Mouse (Mus musculus): ENCODE measurements around the gene Gm15517. TPM values are rescaled to one million over a fixed set of nuclear protein-coding genes. Genes with fewer than 3 reads are reported as not detected.

Gene Gm15517
- polyA plus RNA-seq, 1 experiment from 2014 or later: 2.3 TPM

Other genes starting within 250 kb of the Gm15517 start
- gene Klk1b26, start 249.3 kb upstream of the Gm15517 start, polyA plus RNA-seq (2014; fragmentation: Nextera tagmentation; extraction: Ambion mirVana): 0.15 TPM in 1 of 2 replicates, not detected in the other
- gene Klk1b27, start 209.2 kb upstream of the Gm15517 start, polyA plus RNA-seq (2014; fragmentation: Nextera tagmentation; extraction: Ambion mirVana): not detected in 2 replicates
- not detected in 2 replicates for gene Klk1b21, start 159.1 kb upstream of the Gm15517 start, polyA plus RNA-seq (2014; fragmentation: Nextera tagmentation; extraction: Ambion mirVana)
- gene Klk1b22, start 148.8 kb upstream of the Gm15517 start, polyA plus RNA-seq (2014; fragmentation: Nextera tagmentation; extraction: Ambion mirVana): not detected in 2 replicates
- not detected in 2 replicates for gene Klk1b16, start 124.7 kb upstream of the Gm15517 start, polyA plus RNA-seq (2014; fragmentation: Nextera tagmentation; extraction: Ambion mirVana)
- not detected in 2 replicates for gene Klk1b24, start 73.2 kb upstream of the Gm15517 start, polyA plus RNA-seq (2014; fragmentation: Nextera tagmentation; extraction: Ambion mirVana)
- gene Klk1b3, start 63.3 kb upstream of the Gm15517 start, polyA plus RNA-seq (2014; fragmentation: Nextera tagmentation; extraction: Ambion mirVana): not detected in 2 replicates
- not detected in 2 replicates for gene Klk1b4, start 54.0 kb upstream of the Gm15517 start, polyA plus RNA-seq (2014; fragmentation: Nextera tagmentation; extraction: Ambion mirVana)
- not detected in 2 replicates for gene Klk1b5, start 45.5 kb upstream of the Gm15517 start, polyA plus RNA-seq (2014; fragmentation: Nextera tagmentation; extraction: Ambion mirVana)
- not detected in 2 replicates for gene Klk1, start 36.1 kb upstream of the Gm15517 start, polyA plus RNA-seq (2014; fragmentation: Nextera tagmentation; extraction: Ambion mirVana)
- not detected in 2 replicates for gene Gm36864, start 25.3 kb upstream of the Gm15517 start, polyA plus RNA-seq (2014; fragmentation: Nextera tagmentation; extraction: Ambion mirVana)
- 1.00 and 1.9 TPM in 2 replicates for gene 1700028J19Rik, start 14.8 kb upstream of the Gm15517 start, polyA plus RNA-seq (2014; fragmentation: Nextera tagmentation; extraction: Ambion mirVana)
- 121 and 132 TPM in 2 replicates for gene 2410002F23Rik, start 14.7 kb upstream of the Gm15517 start, polyA plus RNA-seq (2014; fragmentation: Nextera tagmentation; extraction: Ambion mirVana)
- not detected in 2 replicates for gene Acp4, start 4.1 kb upstream of the Gm15517 start, polyA plus RNA-seq (2014; fragmentation: Nextera tagmentation; extraction: Ambion mirVana)
- gene Clec11a, start 45.5 kb downstream of the Gm15517 start, polyA plus RNA-seq (2014; fragmentation: Nextera tagmentation; extraction: Ambion mirVana): 2.2 and 2.3 TPM in 2 replicates
- gene Shank1, start 48.8 kb downstream of the Gm15517 start, polyA plus RNA-seq (2014; fragmentation: Nextera tagmentation; extraction: Ambion mirVana): 0.98 and 1.00 TPM in 2 replicates
- 1.4 and 1.9 TPM in 2 replicates for gene Syt3, start 122.7 kb downstream of the Gm15517 start, polyA plus RNA-seq (2014; fragmentation: Nextera tagmentation; extraction: Ambion mirVana)
- 0.99 and 1.4 TPM in 2 replicates for gene 1700008O03Rik, start 124.4 kb downstream of the Gm15517 start, polyA plus RNA-seq (2014; fragmentation: Nextera tagmentation; extraction: Ambion mirVana)
- 1.9 and 3.2 TPM in 2 replicates for gene Lrrc4b, start 167.6 kb downstream of the Gm15517 start, polyA plus RNA-seq (2014; fragmentation: Nextera tagmentation; extraction: Ambion mirVana)
- not detected in 2 replicates for gene Aspdh, start 203.9 kb downstream of the Gm15517 start, polyA plus RNA-seq (2014; fragmentation: Nextera tagmentation; extraction: Ambion mirVana)
- 61.1 and 66.4 TPM in 2 replicates for gene Josd2, start 206.5 kb downstream of the Gm15517 start, polyA plus RNA-seq (2014; fragmentation: Nextera tagmentation; extraction: Ambion mirVana)
- 76.4 and 89.8 TPM in 2 replicates for gene Emc10, start 235.1 kb downstream of the Gm15517 start, polyA plus RNA-seq (2014; fragmentation: Nextera tagmentation; extraction: Ambion mirVana)
- 10.8 and 11.2 TPM in 2 replicates for gene Fam71e1, start 235.1 kb downstream of the Gm15517 start, polyA plus RNA-seq (2014; fragmentation: Nextera tagmentation; extraction: Ambion mirVana)

All from embryonic facial prominence, embryonic 11.5 days (tissue).